Mouse (Mus musculus) hindbrain, embryonic 14.5 days (tissue): ENCODE results near the gene Spocd1. TPM values are rescaled to one million over a fixed set of nuclear protein-coding genes. Genes with fewer than 3 reads are reported as not detected.

Source experiments
- ATAC-seq: fragments of 200-750 bp; cut with Nextera tagmentation; 2 replicates; pipeline ENCODE4 v1.8.0; 2017; ENCODE audit warnings: moderate number of reproducible peaks, mild to moderate bottlenecking, moderate TSS enrichment, moderate library complexity; ENCODE audit not compliant: low FRiP score
- DNase-seq: peaks from one replicate; pipeline ENCODE4 v3.0.0-alpha.2; 2015; ENCODE audit warnings: low spot score
- H3K27ac ChIP-seq: fragments of 300-500 bp; sonication (generic); 2 replicates; pipeline ENCODE4 v1.5.1; 2014; ENCODE audit warnings: mild to moderate bottlenecking, moderate library complexity
- H3K27me3 ChIP-seq: fragments of 300-500 bp; sonication (generic); 2 replicates; pipeline ENCODE4 v1.6.1; 2014; ENCODE audit warnings: mild to moderate bottlenecking, low read length, mixed read lengths; ENCODE audit not compliant: control insufficient read depth, insufficient read depth
- H3K36me3 ChIP-seq: fragments of 300-500 bp; sonication (generic); replicated peaks from 2 replicates; pipeline ENCODE4 v1.6.1; 2014; ENCODE audit not compliant: control insufficient read depth, insufficient read depth
- H3K4me1 ChIP-seq: fragments of 300-500 bp; sonication (generic); replicated peaks from 2 replicates; pipeline ENCODE4 v1.6.1; 2014; ENCODE audit warnings: antibody characterized with exemption, low read length, mixed read lengths; ENCODE audit not compliant: control insufficient read depth, insufficient read depth
- H3K4me2 ChIP-seq: fragments of 300-500 bp; sonication (generic); replicated peaks from 2 replicates; pipeline ENCODE4 v1.6.1; 2014; ENCODE audit warnings: mild to moderate bottlenecking, moderate library complexity
- H3K4me3 ChIP-seq: fragments of 300-500 bp; sonication (generic); replicated peaks from 2 replicates; pipeline ENCODE4 v1.5.1; 2014; ENCODE audit warnings: mild to moderate bottlenecking, low read length
- H3K9ac ChIP-seq: fragments of 300-500 bp; sonication (generic); 2 replicates; pipeline ENCODE4 v1.6.1; 2014
- H3K9me3 ChIP-seq: fragments of 300-500 bp; sonication (generic); 2 replicates; pipeline ENCODE4 v1.6.1; 2016; ENCODE audit warnings: low read length; ENCODE audit not compliant: control insufficient read depth
- WGBS: fragments of 180-500 bp; shearing (Covaris S2); extraction: QIAGEN DNeasy Blood & Tissue Kit; methylation state at CpG from one replicate; pipeline ENCODE4 v1.1.7; 2014; 5-methylcytosine and 5-hydroxymethylcytosine counted together
- polyA plus RNA-seq: library from polyadenylated mRNA; unstranded; fragments of >200 nt; fragmentation: Nextera tagmentation; extraction: Ambion mirVana; gene quantifications from 2 replicates; pipeline ENCODE4 v1.2.1, GENCODE M21; 2014

The Spocd1 gene
- polyA plus RNA-seq, 1 experiment from 2014 or later, result not detected

- ATAC-seq (peak; percentile 32; the same call in 1 of the 2 replicates), DNase-seq (no peak)
- Histone ChIP-seq H3K9ac (no peak overlapping the region), H3K4me2 (no peak overlapping the region), H3K27ac (peak overlapping the region; percentile 32), H3K4me3 (no peak overlapping the region), H3K27me3 (no peaks in the 10 kb centered on the region), H3K4me1 (peaks cover 14% of the 10 kb centered on the region), H3K9me3 (no peaks in the 10 kb centered on the region), H3K36me3 (no peaks in the 10 kb centered on the region)
- 55% methylated on average over 10 of the region's 10 CpGs for WGBS
Measured at GRCm38 (mm10) chr4:130002157-130002556, 73.1 kb downstream of the Spocd1 start.

DNA sequence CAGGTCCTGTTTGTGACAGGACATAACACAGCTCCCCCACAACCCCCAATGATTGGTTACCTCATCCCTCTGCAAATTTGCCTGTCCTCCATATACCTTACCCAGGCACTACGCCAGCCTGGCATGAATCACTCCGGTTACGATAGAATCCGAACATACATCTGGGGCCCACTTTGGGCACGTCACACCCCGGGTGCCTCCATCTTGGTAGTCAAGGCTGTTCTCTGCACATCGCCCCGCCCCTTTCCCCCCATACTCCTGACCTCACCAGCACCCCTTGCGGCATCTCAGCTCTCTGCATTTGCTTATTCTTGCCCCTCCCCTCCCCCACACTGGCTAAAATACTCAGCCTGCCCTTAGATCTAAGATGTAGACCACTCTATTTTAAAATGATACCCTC is 76.5 kb downstream of the Spocd1 start:
- Histone ChIP-seq H3K9ac (no peak overlapping the region), H3K27me3 (no peaks in the 10 kb centered on the region), H3K4me2 (no peak overlapping the region), H3K27ac (no peak overlapping the region), H3K9me3 (no peaks in the 10 kb centered on the region), H3K4me3 (no peak overlapping the region), H3K36me3 (peaks cover 20% of the 10 kb centered on the region), H3K4me1 (peaks cover 14% of the 10 kb centered on the region)
- ATAC-seq (no peak), DNase-seq (no peak)
- 62% methylated on average over 9 of the region's 9 CpGs for WGBS

GRCm38 (mm10) chr4:130006533-130006932 is 77.5 kb downstream of the Spocd1 start:
- no peak overlapping the region for H3K4me3 ChIP-seq
- peak overlapping the region; percentile 40 for H3K4me2 ChIP-seq
- WGBS, result 26% methylated on average over 25 of the region's 25 CpGs
- no peaks in the 10 kb centered on the region for H3K9me3 ChIP-seq
- H3K4me1 ChIP-seq, result peaks cover 8% of the 10 kb centered on the region
- peak overlapping the region; percentile 28; the same call in 1 of the 2 replicates for H3K9ac ChIP-seq
- H3K36me3 ChIP-seq, result peaks cover 29% of the 10 kb centered on the region
- H3K27ac ChIP-seq, result no peak overlapping the region
- H3K27me3 ChIP-seq, result no peaks in the 10 kb centered on the region
- DNase-seq, result no peak
- no peak for ATAC-seq

Other genes with a start within 250 kb of the Spocd1 start
- 25.6 and 29.5 TPM in 2 replicates for gene Tmem39b, start 232.4 kb upstream of the Spocd1 start, polyA plus RNA-seq
- gene Khdrbs1, start 186.9 kb upstream of the Spocd1 start, polyA plus RNA-seq, result 120 and 125 TPM in 2 replicates
- 199 and 211 TPM in 2 replicates for gene Ptp4a2, start 118.0 kb upstream of the Spocd1 start, polyA plus RNA-seq
- gene Adgrb2, start 55.6 kb downstream of the Spocd1 start, polyA plus RNA-seq, result 16.9 and 19.0 TPM in 2 replicates
- 10.1 and 11.1 TPM in 2 replicates for gene Col16a1, start 118.6 kb downstream of the Spocd1 start, polyA plus RNA-seq
- gene Pef1, start 173.3 kb downstream of the Spocd1 start, polyA plus RNA-seq, result 66.0 and 77.7 TPM in 2 replicates
- gene Hcrtr1, start 210.1 kb downstream of the Spocd1 start, polyA plus RNA-seq, result 1.7 and 2.3 TPM in 2 replicates
- 6.6 and 8.5 TPM in 2 replicates for gene Tinagl1, start 245.9 kb downstream of the Spocd1 start, polyA plus RNA-seq